Mouse (Mus musculus) kidney, embryonic 14.5 days (tissue): ENCODE data around the gene Purb. TPM values are rescaled to one million over a fixed set of nuclear protein-coding genes. Genes with fewer than 3 reads are reported as not detected.
"Not testable (repeated sequence)": the region's sequence is repeated elsewhere in the genome, so short reads cannot be mapped to it uniquely, and the experiment has no call there.

ENCODE experiments used
- ATAC-seq: fragments of 200-750 bp; cut with Nextera tagmentation; 2 replicates; pipeline ENCODE4 v1.8.0; 2017; ENCODE audit warnings: moderate number of reproducible peaks, mild to moderate bottlenecking, moderate TSS enrichment, moderate library complexity; ENCODE audit not compliant: low FRiP score, low TSS enrichment
- H3K27ac ChIP-seq: fragments of 300-500 bp; sonication (generic); 2 replicates; pipeline ENCODE4 v1.5.1; 2014; ENCODE audit warnings: low read depth, mild to moderate bottlenecking, low read length, moderate library complexity, mixed read lengths
- H3K27me3 ChIP-seq: fragments of 300-500 bp; sonication (generic); 2 replicates; pipeline ENCODE4 v1.6.1; 2014; ENCODE audit warnings: mild to moderate bottlenecking, low read length; ENCODE audit not compliant: control insufficient read depth, insufficient read depth
- H3K36me3 ChIP-seq: fragments of 300-500 bp; sonication (generic); 2 replicates; pipeline ENCODE4 v1.6.1; 2014; ENCODE audit warnings: low read length, mixed read lengths; ENCODE audit not compliant: control insufficient read depth, insufficient read depth
- H3K4me1 ChIP-seq: fragments of 300-500 bp; sonication (generic); 2 replicates; pipeline ENCODE4 v1.6.1; 2014; ENCODE audit warnings: low read length, mixed read lengths; ENCODE audit not compliant: control insufficient read depth, insufficient read depth
- H3K4me2 ChIP-seq: fragments of 300-500 bp; sonication (generic); replicated peaks from 2 replicates; pipeline ENCODE4 v1.6.1; 2014; ENCODE audit warnings: low read depth, mild to moderate bottlenecking, low read length
- H3K4me3 ChIP-seq: fragments of 300-500 bp; sonication (generic); 2 replicates; pipeline ENCODE4 v1.5.1; 2014; ENCODE audit warnings: mild to moderate bottlenecking, low read length
- H3K9ac ChIP-seq: fragments of 300-500 bp; sonication (generic); 2 replicates; pipeline ENCODE4 v1.6.1; 2014; ENCODE audit warnings: low read depth, mild to moderate bottlenecking, low read length, moderate library complexity
- H3K9me3 ChIP-seq: fragments of 300-500 bp; sonication (generic); 2 replicates; pipeline ENCODE4 v1.6.1; 2016; ENCODE audit warnings: low read length; ENCODE audit not compliant: control insufficient read depth
- WGBS: fragments of 180-500 bp; shearing (Covaris S2); extraction: QIAGEN DNeasy Blood & Tissue Kit; methylation state at CpG from one replicate; pipeline ENCODE4 v1.1.7; 2014; 5-methylcytosine and 5-hydroxymethylcytosine counted together
- polyA plus RNA-seq: library from polyadenylated mRNA; unstranded; fragments of >200 nt; fragmentation: Nextera tagmentation; extraction: Ambion mirVana; gene quantifications from 2 replicates; pipeline ENCODE4 v1.2.1, GENCODE M21; 2014

Gene Purb
- polyA plus RNA-seq, 1 experiment from 2014 or later: 28.1 TPM

GRCm38 (mm10) chr11:6465122-6465521 lies 10.6 kb downstream of the Purb start:
- no peaks in the 10 kb centered on the region for H3K9me3 ChIP-seq
- 39% methylated on average over 4 of the region's 4 CpGs for WGBS

GRCm38 (mm10) chr11:6463159-6463837 lies 12.4 kb downstream of the Purb start:
- Histone ChIP-seq H3K9me3 (no peaks in the 10 kb centered on the region), H3K36me3 (peaks cover 24% of the 10 kb centered on the region), H3K27me3 (no peaks in the 10 kb centered on the region), H3K4me3 (no peak overlapping the region), H3K9ac (no peak overlapping the region), H3K4me1 (no peaks in the 10 kb centered on the region), H3K4me2 (no peak overlapping the region), H3K27ac (no peak overlapping the region)
- WGBS: 90% methylated on average over 6 of the region's 6 CpGs
- ATAC-seq: no peak

More at GRCm38 (mm10) chr11:6465122-6465521, 10.6 kb downstream of the Purb start:
- no peak overlapping the region for H3K4me3 ChIP-seq
- H3K9ac ChIP-seq: no peak overlapping the region
- H3K4me2 ChIP-seq: no peak overlapping the region
- peaks cover 29% of the 10 kb centered on the region for H3K36me3 ChIP-seq
- H3K27ac ChIP-seq: no peak overlapping the region
- no peaks in the 10 kb centered on the region for H3K27me3 ChIP-seq
- no peaks in the 10 kb centered on the region for H3K4me1 ChIP-seq
- peak; percentile 79; the same call in 1 of the 2 replicates for ATAC-seq

- Histone ChIP-seq H3K27ac (no peak overlapping the region), H3K27me3 (no peaks in the 10 kb centered on the region), H3K4me1 (no peaks in the 10 kb centered on the region), H3K9ac (no peak overlapping the region), H3K9me3 (0 out of 2 replicates have a peak, but pooled peaks cover 4% of the 10 kb centered on the region), H3K4me2 (no peak overlapping the region), H3K4me3 (no peak overlapping the region), H3K36me3 (no peaks in the 10 kb centered on the region)
- ATAC-seq: no peak
- WGBS: 80% methylated on average over 6 of the region's 6 CpGs
Observed at GRCm38 (mm10) chr11:6456083-6456482, 19.6 kb downstream of the Purb start.

GRCm38 (mm10) chr11:6448155-6448554 lies 27.6 kb downstream of the Purb start:
- not testable (repeated sequence) for H3K36me3 ChIP-seq, H3K27ac ChIP-seq, H3K27me3 ChIP-seq, H3K9ac ChIP-seq, H3K4me1 ChIP-seq, H3K4me3 ChIP-seq, H3K9me3 ChIP-seq, ATAC-seq, H3K4me2 ChIP-seq
- WGBS: 96% methylated on average over 5 of the region's 5 CpGs

GRCm38 (mm10) chr11:6447493-6447892 lies 28.2 kb downstream of the Purb start:
- Histone ChIP-seq H3K27me3 (no peaks in the 10 kb centered on the region), H3K4me3 (no peak overlapping the region), H3K9ac (no peak overlapping the region), H3K27ac (no peak overlapping the region), H3K9me3 (no peaks in the 10 kb centered on the region), H3K4me1 (peaks cover 3% of the 10 kb centered on the region; the same call in 1 of the 2 replicates), H3K4me2 (no peak overlapping the region), H3K36me3 (no peaks in the 10 kb centered on the region)
- ATAC-seq: no peak
- WGBS: 80% methylated on average over 4 of the region's 4 CpGs

GRCm38 (mm10) chr11:6445951-6446350 lies 29.8 kb downstream of the Purb start:
- Histone ChIP-seq H3K4me2 (no peak overlapping the region), H3K27me3 (no peaks in the 10 kb centered on the region), H3K4me1 (peaks cover 3% of the 10 kb centered on the region; the same call in 1 of the 2 replicates), H3K27ac (no peak overlapping the region), H3K9me3 (no peaks in the 10 kb centered on the region), H3K4me3 (no peak overlapping the region), H3K36me3 (peaks cover under 1% of the 10 kb centered on the region; the same call in 1 of the 2 replicates), H3K9ac (no peak overlapping the region)
- 93% methylated on average over 7 of the region's 7 CpGs for WGBS
- no peak for ATAC-seq

- H3K4me2 ChIP-seq: no peak overlapping the region
- peaks cover 2% of the 10 kb centered on the region; the same call in 1 of the 2 replicates for H3K36me3 ChIP-seq
- no peak overlapping the region for H3K9ac ChIP-seq
- H3K27me3 ChIP-seq: no peaks in the 10 kb centered on the region
- H3K27ac ChIP-seq: no peak overlapping the region; the same call in 1 of the 2 replicates
- peaks cover 3% of the 10 kb centered on the region; the same call in 1 of the 2 replicates for H3K4me1 ChIP-seq
- no peak overlapping the region for H3K4me3 ChIP-seq
- no peaks in the 10 kb centered on the region for H3K9me3 ChIP-seq
- no peak for ATAC-seq
- WGBS: 83% methylated on average over 4 of the region's 4 CpGs
Observed at GRCm38 (mm10) chr11:6445441-6445840, 30.3 kb downstream of the Purb start.

- Histone ChIP-seq H3K9me3 (no peaks in the 10 kb centered on the region), H3K4me3 (peak within 1 kb of the TSS; percentile 82), H3K4me1 (peaks cover 3% of the 10 kb centered on the region; the same call in 1 of the 2 replicates)
Observed at GRCm38 (mm10) chr11:6444077-6444853, 31.5 kb downstream of the Purb start, which contains the start of gene H2afv. Gene H2afv (minus strand): TSS chr11:6444443.

GRCm38 (mm10) chr11:6443727-6444076 lies 32.0 kb downstream of the Purb start:
- Histone ChIP-seq H3K9ac (peak overlapping the region; percentile 88), H3K9me3 (no peaks in the 10 kb centered on the region), H3K27ac (peak overlapping the region; percentile 92), H3K4me2 (peak overlapping the region; percentile 49), H3K36me3 (peaks cover 2% of the 10 kb centered on the region; the same call in 1 of the 2 replicates), H3K27me3 (no peaks in the 10 kb centered on the region), H3K4me3 (peak overlapping the region; percentile 82), H3K4me1 (peaks cover 3% of the 10 kb centered on the region; the same call in 1 of the 2 replicates)
- no peak for ATAC-seq
- WGBS: under 1% methylated on average over 10 of the region's 10 CpGs

More at GRCm38 (mm10) chr11:6444077-6444853, 31.5 kb downstream of the Purb start, which contains the start of gene H2afv:
- ATAC-seq: peak; percentile 99
- peak within 1 kb of the TSS; percentile 88 for H3K9ac ChIP-seq
- H3K27ac ChIP-seq: peak within 1 kb of the TSS; percentile 92
- WGBS: under 1% methylated on average over 78 of the region's 80 CpGs
- H3K4me2 ChIP-seq: peak within 1 kb of the TSS; percentile 49
- no peaks in the 10 kb centered on the region for H3K27me3 ChIP-seq
- H3K36me3 ChIP-seq: peaks cover 2% of the 10 kb centered on the region; the same call in 1 of the 2 replicates
